Mouse (Mus musculus): ENCODE results near the gene Cdc42. TPM values are rescaled to one million over a fixed set of nuclear protein-coding genes. Genes with fewer than 3 reads are reported as not detected.

Gene Cdc42
- total RNA-seq (2021): 100 to 1,000 TPM; 497 to 507 TPM

DNA sequence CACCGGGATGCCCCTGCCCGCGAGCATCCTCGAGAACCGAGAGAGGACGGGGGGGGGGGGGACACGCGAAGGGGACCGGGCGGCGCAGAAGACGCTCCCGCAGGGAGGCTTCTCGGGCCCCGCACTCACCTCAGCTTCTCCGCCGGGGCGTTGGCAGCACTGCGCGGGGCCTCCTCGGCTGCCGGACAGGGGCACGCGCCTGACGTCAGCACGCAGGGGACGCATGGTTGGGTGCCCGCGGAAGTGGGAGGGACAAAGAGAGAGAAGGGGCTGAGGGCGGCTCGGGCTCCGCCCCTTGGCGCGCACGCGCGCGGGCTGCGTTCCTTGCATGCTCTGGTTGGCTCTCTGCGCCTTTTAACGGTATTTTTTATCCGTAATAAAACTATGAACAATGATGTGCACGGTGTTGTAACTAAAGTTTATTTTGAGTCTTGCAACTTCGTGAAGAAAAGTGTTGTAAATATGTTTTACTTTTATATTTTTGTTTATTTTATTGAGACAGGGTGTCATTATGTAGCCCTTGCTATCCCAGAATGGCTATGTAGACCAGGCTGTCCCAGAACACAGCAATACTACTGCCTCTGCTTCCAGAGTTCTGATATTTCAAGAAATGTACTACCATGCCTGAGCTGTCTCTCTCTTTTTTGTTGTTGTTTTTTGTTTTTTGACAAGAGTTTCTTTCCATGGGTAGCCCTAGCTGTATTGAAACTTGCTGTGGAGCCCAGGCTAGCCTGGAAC is at the start of gene Cdc42:
Cdc42 (minus strand) TSS at position 204 of the 738 bp plus-strand sequence.
- intact Hi-C loops (cut with DNase I): no loop called here
- DNase-seq (ENCODE audit: extremely low spot score in 1 of 2, low spot score in 2 of 2): peak; percentile 96 to 100

DNA sequence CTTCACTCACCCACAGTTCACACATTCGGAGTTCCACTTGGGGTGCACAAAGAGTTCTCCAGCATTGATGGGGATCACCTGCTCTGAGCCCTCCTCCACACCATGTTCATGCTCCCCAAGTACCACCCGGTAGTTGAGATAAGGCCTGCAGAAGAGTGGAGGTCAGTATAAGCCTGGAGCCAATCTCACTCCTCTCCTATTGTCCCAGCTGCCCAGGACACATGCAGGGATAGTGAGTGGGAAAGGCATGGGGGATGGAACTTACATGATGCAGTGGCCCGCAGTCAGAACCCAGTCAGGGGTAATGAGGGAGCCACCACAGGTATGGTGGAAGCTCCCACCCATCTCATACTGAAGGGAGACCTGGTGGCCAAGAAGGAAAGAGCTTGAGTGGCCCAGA is 48.1 kb upstream of the Cdc42 start:
- DNase-seq (ENCODE audit: extremely low spot score in 1 of 2, low spot score in 2 of 2): no peak
- intact Hi-C loops (cut with DNase I): no loop called here

DNA sequence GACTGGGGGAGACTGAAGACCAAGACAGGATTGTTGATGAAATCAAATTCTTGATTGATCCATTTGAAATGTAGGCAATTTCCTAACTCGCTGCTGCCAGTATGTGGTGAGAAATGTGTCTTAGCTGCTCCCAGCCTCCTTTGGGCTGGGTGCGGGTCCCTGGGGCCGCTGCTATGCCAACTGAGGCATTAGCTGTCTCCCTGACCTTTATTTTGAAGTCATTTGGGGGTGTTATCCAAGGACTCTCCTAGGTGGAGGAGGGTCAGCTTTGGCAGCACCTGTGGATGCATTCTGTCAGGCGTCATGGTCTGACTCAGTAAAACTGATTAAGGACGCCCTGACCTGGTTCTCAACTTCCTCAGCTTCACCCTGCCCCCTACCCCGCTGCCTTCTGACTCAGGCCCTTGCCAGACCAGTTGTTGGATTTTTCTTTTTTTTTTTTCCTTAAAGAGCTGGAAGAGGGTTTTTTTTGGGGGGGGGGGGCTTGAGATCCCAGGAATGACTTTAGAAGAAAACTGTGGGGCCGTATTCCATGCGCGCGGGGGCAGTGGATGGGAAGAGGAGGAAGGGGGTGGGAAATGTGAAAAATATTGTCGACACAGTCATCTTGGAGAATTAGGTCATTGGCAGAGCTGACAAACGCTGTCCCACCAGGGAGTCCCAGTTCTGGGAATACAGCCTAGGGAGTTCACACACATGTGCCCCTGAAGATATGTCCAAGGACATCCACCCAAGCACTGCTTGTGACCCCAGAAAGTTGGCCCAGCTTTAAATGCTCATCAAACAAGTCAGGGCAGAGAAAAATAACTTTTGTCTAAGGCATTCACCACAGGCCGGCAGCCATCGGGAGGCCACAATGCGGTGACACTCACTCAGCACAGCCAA is 39.4 kb upstream of the Cdc42 start:
- peak in 1 of 2 experiments; percentile 60 for DNase-seq (ENCODE audit: extremely low spot score in 1 of 2, low spot score in 2 of 2)
- intact Hi-C loops (cut with DNase I): no loop called here

DNA sequence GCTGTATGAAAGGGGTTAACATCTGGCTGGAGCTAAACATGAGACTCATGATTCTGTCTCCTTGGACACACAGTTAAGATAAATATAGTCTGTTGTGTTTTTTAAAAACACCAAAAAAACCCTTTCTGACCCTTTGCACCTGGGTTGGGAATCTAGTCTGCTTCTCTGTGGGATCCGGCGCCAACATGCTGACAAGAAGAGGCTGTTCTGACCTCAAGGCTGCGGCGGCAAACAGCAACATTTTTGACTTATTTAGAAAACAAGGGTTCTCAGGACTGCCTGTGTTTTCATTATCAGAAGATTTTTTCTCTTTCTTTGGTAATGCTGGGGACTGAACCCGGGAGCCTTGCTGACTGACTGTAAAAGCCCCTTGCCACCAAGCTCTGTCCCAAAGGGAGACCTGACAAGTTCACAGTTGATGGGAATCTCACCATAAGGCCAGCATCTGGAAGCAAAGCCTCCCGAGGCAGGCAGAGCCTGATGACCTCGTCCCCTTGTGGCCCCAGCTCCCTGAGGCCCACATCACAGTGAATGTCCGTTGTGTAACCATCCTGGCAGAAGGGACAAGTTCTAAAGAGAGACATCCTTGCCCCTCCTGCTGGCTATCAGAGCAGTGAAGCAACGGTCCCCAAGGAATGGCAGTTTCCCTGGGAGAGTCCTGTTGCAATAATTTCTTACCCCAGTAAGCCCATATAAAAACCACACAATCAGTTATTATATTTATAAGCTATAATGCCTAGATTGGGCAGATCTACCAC is 36.0 kb upstream of the Cdc42 start:
- intact Hi-C loops (cut with DNase I): no loop called here
- peak in 1 of 2 experiments; percentile 56 for DNase-seq (ENCODE audit: extremely low spot score in 1 of 2, low spot score in 2 of 2)

DNA sequence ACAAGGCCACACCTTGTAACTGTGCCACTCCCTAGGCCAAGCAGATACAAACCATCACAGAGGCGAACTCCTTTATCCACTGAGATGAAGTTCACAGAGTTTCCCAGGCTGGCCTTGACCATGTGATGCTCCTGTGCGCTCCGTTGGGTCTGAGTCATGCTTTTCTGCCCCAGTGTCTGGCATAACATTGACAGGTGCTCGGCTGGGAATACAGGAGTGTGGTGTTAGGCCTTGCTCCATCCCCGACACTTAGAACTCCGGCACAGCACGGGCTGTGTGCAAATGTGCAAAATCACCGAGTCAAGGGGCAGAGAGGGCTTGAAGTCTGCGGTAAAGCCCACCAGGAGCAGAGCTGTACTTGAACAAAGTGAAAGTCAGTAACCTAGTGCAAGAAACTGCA is 35.4 kb upstream of the Cdc42 start:
- intact Hi-C loops (cut with DNase I): no loop called here
- no peak for DNase-seq (ENCODE audit: extremely low spot score in 1 of 2, low spot score in 2 of 2)

GRCm38 (mm10) chr4:137391287-137391686 is 33.8 kb upstream of the Cdc42 start:
- intact Hi-C loops (cut with DNase I): no loop called here
- no peak for DNase-seq (ENCODE audit: extremely low spot score in 1 of 2, low spot score in 2 of 2)

GRCm38 (mm10) chr4:137390196-137390595 is 32.7 kb upstream of the Cdc42 start:
- DNase-seq (ENCODE audit: extremely low spot score in 1 of 2, low spot score in 2 of 2): no peak
- intact Hi-C loops (cut with DNase I): no loop called here

GRCm38 (mm10) chr4:137388983-137389382 is 31.5 kb upstream of the Cdc42 start:
- intact Hi-C loops (cut with DNase I): no loop called here
- DNase-seq (ENCODE audit: extremely low spot score in 1 of 2, low spot score in 2 of 2): no peak

DNA sequence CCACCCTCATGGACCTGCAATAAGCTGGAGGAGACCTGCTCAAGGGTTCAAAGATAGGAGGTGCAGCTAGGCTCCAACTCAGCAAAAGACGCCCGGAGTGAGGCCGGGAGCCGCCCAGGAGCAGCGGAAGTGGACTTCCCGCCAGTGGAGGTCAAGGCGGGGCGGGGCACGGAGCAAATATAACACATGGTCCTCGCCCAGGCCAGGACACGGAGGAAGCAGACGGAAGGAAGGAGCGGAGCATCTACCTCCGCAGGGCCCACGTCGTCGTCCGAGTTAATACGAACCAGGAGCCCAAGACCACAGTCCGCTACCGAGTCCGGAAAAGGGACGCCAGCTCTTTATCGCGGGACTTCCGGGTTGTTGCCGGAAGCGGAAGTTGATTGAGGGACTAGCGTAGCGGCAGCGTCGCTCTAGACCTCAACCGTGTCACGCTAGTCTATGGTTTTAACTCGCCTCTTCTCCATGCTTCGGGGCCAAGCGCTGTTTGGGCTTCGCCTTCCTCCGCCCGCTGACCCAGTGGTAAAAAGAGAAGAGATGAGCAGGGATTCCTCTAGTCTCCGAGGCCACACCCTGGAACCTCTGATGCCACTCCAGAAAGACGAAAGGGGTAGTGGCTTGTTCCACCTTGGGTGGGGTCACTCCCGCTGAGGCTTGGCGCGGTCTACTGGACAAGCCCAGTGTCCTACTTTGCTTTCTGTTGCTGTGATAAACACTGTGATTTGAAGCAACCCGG is 30.7 kb upstream of the Cdc42 start:
- intact Hi-C loops (cut with DNase I): no loop called here
- peak; percentile 82 to 90 for DNase-seq (ENCODE audit: extremely low spot score in 1 of 2, low spot score in 2 of 2)

DNA sequence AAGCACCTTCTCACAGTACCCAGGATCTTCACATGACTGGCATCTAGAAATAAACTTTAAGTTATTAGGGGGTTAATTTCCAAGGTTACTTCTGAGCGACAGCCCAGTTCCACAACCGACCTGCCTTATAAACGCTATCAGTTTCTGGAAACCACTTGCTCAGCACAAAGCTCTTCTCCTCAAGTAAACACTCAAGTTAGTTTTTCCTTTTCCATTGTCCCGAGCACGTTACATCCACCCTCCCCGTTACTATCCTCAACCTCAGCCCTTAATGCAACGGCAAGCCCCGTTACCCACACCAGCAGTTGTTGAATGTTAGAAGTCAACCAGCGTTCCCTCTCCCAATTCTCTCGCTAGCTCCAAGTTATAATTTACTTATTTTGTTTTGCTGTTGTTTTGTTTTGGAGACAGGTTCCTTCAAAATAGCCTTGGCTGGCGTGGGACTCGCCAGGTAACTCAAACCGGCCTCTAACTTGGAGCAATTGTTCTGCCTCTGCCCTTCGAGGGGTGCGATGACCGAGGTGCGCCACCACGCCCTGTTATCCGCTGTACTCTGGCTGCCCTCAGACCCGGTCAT is 30.1 kb upstream of the Cdc42 start:
- no peak for DNase-seq (ENCODE audit: extremely low spot score in 1 of 2, low spot score in 2 of 2)
- intact Hi-C loops (cut with DNase I): no loop called here

DNA sequence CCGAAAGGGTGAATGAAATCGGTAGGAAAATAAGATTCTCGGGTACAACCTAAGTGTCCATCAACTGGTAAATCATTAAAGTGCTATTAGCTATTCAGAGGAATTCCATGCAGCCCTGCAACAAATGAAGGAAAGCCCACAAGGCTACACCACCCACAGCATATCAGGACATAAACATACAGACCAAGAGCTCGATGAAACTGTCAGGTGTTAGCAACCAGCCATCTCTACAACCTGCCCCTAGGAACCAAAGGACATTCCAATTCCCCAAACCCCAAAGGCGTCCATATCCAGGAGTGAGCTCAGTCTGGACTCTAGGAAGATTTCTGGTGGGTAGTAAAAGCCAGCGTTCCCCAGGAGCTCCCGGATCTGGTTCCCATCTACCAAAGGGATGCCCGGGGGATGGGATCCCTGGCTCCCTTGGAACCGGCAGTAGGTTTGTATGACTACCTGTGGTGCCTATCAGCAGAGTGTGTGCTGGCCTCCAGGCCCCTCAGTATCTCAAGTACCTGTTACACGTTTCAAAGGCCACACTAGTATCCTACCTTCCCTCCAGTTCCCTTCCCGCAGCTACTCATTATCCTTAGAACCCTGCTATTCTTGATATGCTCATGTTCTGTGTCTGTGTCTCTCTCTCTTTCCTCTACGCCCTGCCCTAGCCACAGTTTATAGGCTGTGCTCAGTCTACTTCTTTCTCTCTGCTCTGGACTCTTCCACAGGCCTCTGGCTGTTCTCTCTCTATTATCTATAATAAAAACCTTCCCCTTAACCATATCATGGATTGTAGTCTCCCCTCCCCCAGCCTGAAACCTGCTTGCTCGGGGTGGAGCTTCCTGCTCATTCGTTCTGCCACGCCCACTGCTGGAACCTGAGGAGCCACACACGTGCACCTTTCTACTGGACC is 23.4 kb upstream of the Cdc42 start:
- no peak for DNase-seq (ENCODE audit: extremely low spot score in 1 of 2, low spot score in 2 of 2)

GRCm38 (mm10) chr4:137379713-137380255 is 22.3 kb upstream of the Cdc42 start:
- DNase-seq (ENCODE audit: extremely low spot score in 1 of 2, low spot score in 2 of 2): no peak
- intact Hi-C loops (cut with DNase I): no loop called here

More for the DNA sequence above, 23.4 kb upstream of the Cdc42 start:
- intact Hi-C loops (cut with DNase I): no loop called here

- DNase-seq (ENCODE audit: extremely low spot score in 1 of 2, low spot score in 2 of 2): no peak
- intact Hi-C loops (cut with DNase I): no loop called here
Measured at GRCm38 (mm10) chr4:137379085-137379484, 21.6 kb upstream of the Cdc42 start.

- DNase-seq (ENCODE audit: extremely low spot score in 1 of 2, low spot score in 2 of 2): no peak
- intact Hi-C loops (cut with DNase I): no loop called here
Measured at GRCm38 (mm10) chr4:137377526-137378304, 20.2 kb upstream of the Cdc42 start.

GRCm38 (mm10) chr4:137376778-137377177 is 19.3 kb upstream of the Cdc42 start:
- intact Hi-C loops (cut with DNase I): no loop called here
- DNase-seq (ENCODE audit: extremely low spot score in 1 of 2, low spot score in 2 of 2): no peak
